Mouse (Mus musculus): ENCODE data around the gene Slc48a1. TPM values are rescaled to one million over a fixed set of nuclear protein-coding genes. Genes with fewer than 3 reads are reported as not detected.

Gene Slc48a1
- polyA plus RNA-seq, 1 experiment from 2014 or later: 23.9 TPM

- Histone ChIP-seq H3K9me3 (no peaks in the 10 kb centered on the region), H3K27ac (no peak overlapping the region), H3K4me1 (replicated peaks) (peaks cover 24% of the 10 kb centered on the region), H3K27me3 (replicated peaks) (no peaks in the 10 kb centered on the region), H3K9ac (no peak overlapping the region), H3K36me3 (no peaks in the 10 kb centered on the region), H3K4me3 (replicated peaks) (no peak overlapping the region), H3K4me2 (replicated peaks) (no peak overlapping the region)
- WGBS: 81% methylated on average over 9 of the region's 9 CpGs
- ATAC-seq: peak; percentile 7; the same call in 1 of the 2 replicates
Observed at GRCm38 (mm10) chr15:97785731-97786411, 7.6 kb downstream of the Slc48a1 start.

DNA sequence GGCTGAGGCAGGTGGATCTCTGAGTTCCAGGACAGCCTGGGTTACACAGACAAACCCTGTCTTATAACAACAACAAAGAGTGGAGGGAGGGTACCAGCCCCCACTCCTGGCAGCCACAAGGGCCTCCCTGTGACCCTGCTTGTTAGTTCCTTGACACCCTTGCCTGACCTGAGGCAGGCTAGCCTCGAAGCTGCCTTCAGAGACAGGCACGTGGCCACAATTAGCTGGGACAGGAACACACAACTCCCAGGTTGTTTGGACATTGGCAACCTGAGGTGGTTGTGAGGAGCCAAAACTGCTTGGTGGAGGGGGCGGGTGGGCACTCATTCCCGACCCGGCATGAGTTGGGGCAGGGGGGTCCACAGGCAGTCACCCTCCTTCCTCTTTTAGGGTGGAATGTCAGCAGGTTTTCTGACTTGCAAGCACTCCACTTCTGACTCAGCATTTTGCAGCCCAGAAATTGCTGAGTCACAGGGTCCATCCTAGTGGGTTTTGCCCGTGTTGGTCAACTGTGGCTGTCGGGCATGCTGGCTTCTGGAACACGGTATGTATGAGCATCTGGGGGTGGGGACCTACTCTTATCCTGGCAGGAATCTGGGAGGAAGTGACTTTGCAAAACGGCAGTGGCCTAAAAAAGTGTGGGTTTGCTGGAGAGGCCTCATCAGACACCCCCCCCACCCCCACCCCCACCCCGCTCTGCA is 8.2 kb downstream of the Slc48a1 start:
- no peak overlapping the region for H3K27ac ChIP-seq
- 0 out of 2 replicates have a peak, but pooled peaks cover 3% of the 10 kb centered on the region for H3K36me3 ChIP-seq
- no peak for ATAC-seq
- H3K9me3 ChIP-seq: no peaks in the 10 kb centered on the region
- no peak overlapping the region for H3K9ac ChIP-seq
- H3K4me3 ChIP-seq (replicated peaks): no peak overlapping the region
- H3K27me3 ChIP-seq (replicated peaks): no peaks in the 10 kb centered on the region
- no peak overlapping the region for H3K4me2 ChIP-seq (replicated peaks)
- peaks cover 24% of the 10 kb centered on the region for H3K4me1 ChIP-seq (replicated peaks)
- WGBS: 73% methylated on average over 10 of the region's 10 CpGs

- no peak for ATAC-seq
- Histone ChIP-seq H3K27ac (no peak overlapping the region), H3K4me1 (replicated peaks) (peaks cover 22% of the 10 kb centered on the region), H3K27me3 (replicated peaks) (no peaks in the 10 kb centered on the region), H3K4me2 (replicated peaks) (no peak overlapping the region), H3K4me3 (replicated peaks) (no peak overlapping the region), H3K9me3 (no peaks in the 10 kb centered on the region), H3K36me3 (peaks cover 8% of the 10 kb centered on the region; the same call in 1 of the 2 replicates), H3K9ac (no peak overlapping the region)
- WGBS: 79% methylated on average over 7 of the region's 7 CpGs
Observed at GRCm38 (mm10) chr15:97787148-97787798, 9.0 kb downstream of the Slc48a1 start.

DNA sequence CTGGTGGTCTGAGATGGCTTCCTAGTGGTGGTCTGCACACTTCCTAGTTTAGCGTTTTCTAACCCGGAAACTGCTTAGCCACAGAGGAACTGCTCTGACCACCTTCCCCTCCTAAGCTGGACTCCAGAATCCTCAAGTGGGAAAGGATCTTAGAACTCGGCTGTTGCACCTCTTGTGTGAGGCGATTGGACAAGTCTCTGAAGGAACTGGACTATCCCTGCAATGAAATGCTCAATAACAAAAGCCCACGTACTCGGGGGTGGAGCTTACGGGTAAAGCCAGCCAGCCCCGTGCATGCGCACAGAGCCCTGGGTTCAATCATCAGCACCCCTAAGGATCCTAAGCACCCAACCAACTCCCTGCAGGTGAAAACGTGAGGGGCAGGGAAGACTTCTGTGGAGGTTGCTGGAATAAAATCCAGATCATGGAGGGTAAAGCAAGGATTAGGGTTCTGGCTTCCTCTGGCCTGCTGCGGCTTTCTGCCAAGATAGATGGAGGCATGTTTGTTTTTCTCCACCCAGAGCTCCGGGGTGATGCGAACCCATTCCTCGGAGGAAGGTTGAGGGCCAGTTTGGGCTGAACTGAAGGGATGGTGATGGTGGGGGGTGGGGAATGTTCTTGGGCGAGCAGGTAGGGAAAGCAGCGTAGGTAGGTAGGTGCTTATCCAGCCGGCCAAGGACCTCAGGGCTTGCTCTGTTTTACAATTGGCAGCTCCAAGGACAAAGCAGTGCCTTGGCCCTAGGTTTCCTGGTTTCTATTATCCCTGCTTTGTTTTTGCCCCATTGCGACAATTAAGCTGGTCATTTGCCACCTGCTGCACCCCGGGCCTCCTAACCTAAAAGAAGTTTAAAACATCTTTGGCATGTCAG is 9.7 kb downstream of the Slc48a1 start:
- H3K4me2 ChIP-seq (replicated peaks): no peak overlapping the region
- ATAC-seq: no peak
- no peaks in the 10 kb centered on the region for H3K9me3 ChIP-seq
- H3K4me3 ChIP-seq (replicated peaks): no peak overlapping the region
- H3K9ac ChIP-seq: no peak overlapping the region
- H3K36me3 ChIP-seq: peaks cover 14% of the 10 kb centered on the region; the same call in 1 of the 2 replicates
- H3K27ac ChIP-seq: no peak overlapping the region
- 69% methylated on average over 19 of the region's 19 CpGs for WGBS
- H3K4me1 ChIP-seq (replicated peaks): peaks cover 14% of the 10 kb centered on the region
- no peaks in the 10 kb centered on the region for H3K27me3 ChIP-seq (replicated peaks)

DNA sequence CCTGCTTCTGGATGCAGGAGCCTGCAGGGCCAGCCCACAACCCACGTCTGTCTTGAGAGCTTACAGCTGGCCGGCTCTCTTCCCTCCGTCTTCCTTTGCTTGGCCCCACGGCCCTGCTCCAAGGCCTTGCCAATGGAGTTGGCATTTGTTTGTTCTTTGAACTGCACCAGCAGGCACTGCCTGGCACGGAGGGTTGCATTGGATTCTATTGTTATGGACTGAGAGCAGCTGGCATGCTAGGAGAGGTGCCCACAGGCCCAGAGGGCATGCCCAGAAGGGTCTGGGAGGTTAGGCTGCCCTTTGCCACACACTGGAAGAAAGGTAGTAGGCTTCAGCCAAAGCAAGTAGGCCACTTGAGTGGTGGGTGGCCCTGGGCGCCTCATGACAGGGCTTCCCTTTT is 10.5 kb downstream of the Slc48a1 start:
- Histone ChIP-seq H3K27me3 (replicated peaks) (no peaks in the 10 kb centered on the region), H3K9ac (no peak overlapping the region), H3K4me2 (replicated peaks) (no peak overlapping the region), H3K4me1 (replicated peaks) (peaks cover 14% of the 10 kb centered on the region), H3K9me3 (no peaks in the 10 kb centered on the region), H3K36me3 (peaks cover 20% of the 10 kb centered on the region; the same call in 1 of the 2 replicates), H3K27ac (0 out of 2 replicates have a peak overlapping the region, but pooled peaks have one; percentile 17), H3K4me3 (replicated peaks) (no peak overlapping the region)
- no peak for ATAC-seq
- 43% methylated on average over 6 of the region's 6 CpGs for WGBS

DNA sequence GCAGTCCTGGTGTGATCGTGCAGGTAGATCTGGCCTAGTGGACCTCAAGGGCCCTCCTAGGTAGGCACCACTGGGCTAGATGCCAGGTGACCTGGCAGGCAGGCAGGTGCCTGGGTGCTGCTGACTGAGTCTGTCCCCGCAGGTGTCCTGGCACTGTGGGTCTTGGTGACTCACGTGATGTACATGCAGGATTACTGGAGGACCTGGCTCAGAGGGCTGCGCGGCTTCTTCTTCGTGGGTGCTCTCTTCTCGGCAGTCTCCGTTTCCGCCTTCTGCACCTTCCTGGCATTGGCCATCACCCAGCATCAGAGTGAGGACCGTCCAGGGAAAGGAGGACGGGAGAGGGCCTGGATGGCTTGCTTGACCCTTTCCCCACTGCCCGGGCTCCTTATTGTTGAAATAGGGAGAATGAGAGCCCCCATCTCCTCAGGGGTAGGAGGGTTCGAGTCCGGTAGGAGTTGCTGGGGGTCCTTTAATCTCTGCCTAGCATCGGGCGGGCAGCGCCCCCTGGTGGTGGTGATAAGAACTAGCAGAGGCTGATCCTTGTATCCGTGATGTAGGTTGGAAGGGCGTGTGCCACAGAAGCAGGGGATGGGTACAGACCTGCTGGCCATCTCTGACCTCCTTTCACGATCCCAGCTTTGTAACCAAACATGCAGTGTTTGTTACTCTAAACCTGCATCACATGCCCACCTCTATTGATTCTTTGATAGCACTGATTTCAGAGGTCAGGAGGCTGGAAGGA is 11.6 kb downstream of the Slc48a1 start:
- Histone ChIP-seq H3K27ac (no peak overlapping the region), H3K9me3 (no peaks in the 10 kb centered on the region), H3K4me1 (replicated peaks) (peaks cover 9% of the 10 kb centered on the region), H3K9ac (no peak overlapping the region), H3K36me3 (peaks cover 27% of the 10 kb centered on the region; the same call in 1 of the 2 replicates), H3K27me3 (replicated peaks) (no peaks in the 10 kb centered on the region), H3K4me2 (replicated peaks) (no peak overlapping the region), H3K4me3 (replicated peaks) (no peak overlapping the region)
- WGBS: 60% methylated on average over 20 of the region's 20 CpGs
- no peak for ATAC-seq

GRCm38 (mm10) chr15:97791126-97791700 is 12.9 kb downstream of the Slc48a1 start:
- ATAC-seq: no peak
- Histone ChIP-seq H3K9ac (no peak overlapping the region), H3K4me3 (replicated peaks) (no peak overlapping the region), H3K36me3 (peaks cover 29% of the 10 kb centered on the region; the same call in 1 of the 2 replicates), H3K27me3 (replicated peaks) (no peaks in the 10 kb centered on the region), H3K9me3 (no peaks in the 10 kb centered on the region), H3K4me2 (replicated peaks) (no peak overlapping the region), H3K27ac (no peak overlapping the region), H3K4me1 (replicated peaks) (peaks cover 5% of the 10 kb centered on the region; the same call in 1 of the 2 replicates)
- 89% methylated on average over 11 of the region's 11 CpGs for WGBS

DNA sequence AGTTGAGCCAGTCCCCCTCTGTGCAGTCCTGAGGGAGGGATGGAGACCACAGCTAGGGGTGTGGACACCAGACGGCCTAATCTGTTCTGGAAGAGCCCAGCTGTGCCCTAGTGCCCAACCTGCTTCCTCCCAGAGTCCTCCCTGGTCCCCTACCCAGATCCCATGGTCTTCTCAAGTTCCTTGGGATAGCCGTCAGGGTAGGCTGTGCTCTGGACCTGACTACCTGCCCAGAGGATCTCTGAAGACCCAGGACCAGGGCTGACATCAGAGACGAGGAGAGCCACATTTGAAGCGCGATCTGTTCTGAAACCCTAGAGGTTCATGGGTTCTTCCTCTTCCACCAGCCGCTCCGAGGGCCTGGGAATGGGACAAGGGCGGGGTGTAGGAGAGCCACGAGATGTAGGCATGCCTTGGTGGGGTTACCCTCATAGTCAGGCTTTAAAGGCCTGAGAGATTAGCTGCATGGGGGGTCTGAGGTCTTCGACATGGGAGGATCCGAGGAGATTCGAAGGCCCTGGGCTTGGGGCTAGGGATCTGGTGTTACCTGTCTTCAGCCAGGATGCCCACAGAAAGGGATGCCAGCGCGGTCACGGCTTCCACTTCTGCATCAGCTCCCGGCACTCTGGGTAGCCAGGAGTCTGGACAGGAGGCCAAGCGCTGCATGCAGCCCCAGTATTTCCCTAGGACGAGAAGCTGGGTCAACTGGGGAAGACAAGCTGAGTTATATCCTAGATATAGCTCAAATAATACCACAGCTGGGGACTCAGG is 15.2 kb downstream of the Slc48a1 start:
- no peaks in the 10 kb centered on the region for H3K9me3 ChIP-seq
- WGBS: 90% methylated on average over 18 of the region's 18 CpGs
- no peak overlapping the region for H3K4me3 ChIP-seq (replicated peaks)
- peaks cover 5% of the 10 kb centered on the region; the same call in 1 of the 2 replicates for H3K4me1 ChIP-seq (replicated peaks)
- H3K36me3 ChIP-seq: peaks cover 41% of the 10 kb centered on the region
- no peak overlapping the region for H3K27ac ChIP-seq
- H3K4me2 ChIP-seq (replicated peaks): no peak overlapping the region
- no peak for ATAC-seq
- H3K9ac ChIP-seq: no peak overlapping the region
- no peaks in the 10 kb centered on the region for H3K27me3 ChIP-seq (replicated peaks)

GRCm38 (mm10) chr15:97794268-97794667 is 15.9 kb downstream of the Slc48a1 start:
- H3K9me3 ChIP-seq: no peaks in the 10 kb centered on the region
- WGBS: 75% methylated on average over 5 of the region's 5 CpGs
- no peak for ATAC-seq
- H3K27me3 ChIP-seq (replicated peaks): no peaks in the 10 kb centered on the region
- no peak overlapping the region for H3K27ac ChIP-seq
- H3K36me3 ChIP-seq: peaks cover 41% of the 10 kb centered on the region
- H3K9ac ChIP-seq: no peak overlapping the region
- no peak overlapping the region for H3K4me3 ChIP-seq (replicated peaks)
- no peak overlapping the region for H3K4me2 ChIP-seq (replicated peaks)
- no peaks in the 10 kb centered on the region for H3K4me1 ChIP-seq (replicated peaks)

DNA sequence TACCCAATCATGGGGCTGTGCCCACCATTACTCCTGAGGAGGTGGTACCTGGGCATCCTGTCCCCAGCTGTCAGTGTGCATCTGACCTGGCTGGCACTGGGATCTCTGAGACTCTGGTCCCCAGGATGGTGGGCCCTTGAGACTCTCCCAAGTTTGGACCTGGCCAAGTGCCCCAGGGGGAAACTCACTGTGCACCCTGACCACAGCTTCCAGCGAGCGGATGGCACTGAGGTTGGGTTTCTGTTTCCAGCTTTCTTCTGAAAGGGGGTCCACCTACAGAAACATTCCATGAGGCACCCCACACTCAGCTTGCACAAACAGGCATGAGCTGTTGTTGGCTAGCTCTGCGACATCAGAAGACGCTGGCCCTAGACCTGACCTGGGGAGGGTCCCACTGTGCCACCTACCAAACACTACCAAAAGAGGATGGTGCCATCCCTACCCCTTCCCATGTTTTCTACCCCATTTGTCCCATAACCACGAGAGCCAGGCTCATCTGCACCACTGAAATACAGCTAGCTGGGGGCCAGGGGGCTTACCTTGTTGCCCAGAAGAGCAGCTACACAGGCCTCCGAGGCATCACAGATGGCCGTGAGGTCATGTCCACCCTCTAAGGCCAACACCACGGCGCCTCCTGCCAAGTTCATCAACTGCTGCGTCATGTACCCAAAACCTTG is 17.4 kb downstream of the Slc48a1 start:
- Histone ChIP-seq H3K27ac (no peak overlapping the region), H3K4me3 (replicated peaks) (no peak overlapping the region), H3K4me2 (replicated peaks) (no peak overlapping the region), H3K4me1 (replicated peaks) (no peaks in the 10 kb centered on the region), H3K9me3 (no peaks in the 10 kb centered on the region), H3K36me3 (peaks cover 41% of the 10 kb centered on the region), H3K27me3 (replicated peaks) (no peaks in the 10 kb centered on the region), H3K9ac (no peak overlapping the region)
- 98% methylated on average over 10 of the region's 10 CpGs for WGBS
- no peak for ATAC-seq

Data from intestine, embryonic 15.5 days (tissue).